Mouse (Mus musculus): ENCODE results near the gene Otop3.

Otop3 gene

DNA sequence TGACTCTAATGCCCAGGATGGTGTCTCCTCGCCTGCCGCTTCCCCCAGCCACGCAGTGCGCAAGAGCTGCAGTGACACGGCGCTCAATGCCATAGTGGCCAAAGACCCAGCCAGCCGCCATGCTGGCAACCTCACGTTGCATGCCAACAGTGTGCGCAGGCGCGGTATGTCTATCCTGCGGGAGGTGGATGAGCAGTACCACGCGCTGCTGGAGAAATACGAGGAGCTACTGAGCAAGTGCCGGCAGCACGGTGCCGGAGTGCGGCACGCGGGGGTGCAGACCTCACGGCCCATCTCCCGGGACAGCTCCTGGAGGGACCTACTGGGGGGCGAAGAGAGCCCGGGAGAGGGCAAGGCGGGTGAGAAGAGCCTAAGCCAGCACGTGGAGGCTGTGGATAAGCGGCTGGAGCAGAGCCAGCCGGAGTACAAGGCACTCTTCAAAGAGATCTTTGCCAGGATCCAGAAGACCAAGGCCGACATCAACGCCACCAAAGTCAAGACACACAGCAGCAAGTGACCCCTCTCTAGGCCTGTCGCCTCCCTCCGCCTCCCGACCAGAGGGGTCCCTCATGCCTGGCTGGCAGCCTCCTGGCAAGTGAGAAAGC is 59.3 kb downstream of the Otop3 start:
- in situ Hi-C loops (cut with MboI; ENCODE audit: low sequenced_read_pairs): no loop called here
